Mouse (Mus musculus) stomach, embryonic 16.5 days (tissue): ENCODE measurements around the gene Xylb. TPM values are rescaled to one million over a fixed set of nuclear protein-coding genes. Genes with fewer than 3 reads are reported as not detected.
"Not testable (repeated sequence)": the region's sequence is repeated elsewhere in the genome, so short reads cannot be mapped to it uniquely, and the experiment has no call there.

Experiments used
- ATAC-seq: fragments of 200-750 bp; cut with Nextera tagmentation; 2 replicates; pipeline ENCODE4 v1.8.0; 2017; ENCODE audit warnings: moderate number of reproducible peaks, moderate TSS enrichment; ENCODE audit not compliant: insufficient read depth, low FRiP score
- H3K27ac ChIP-seq: fragments of 300-500 bp; sonication (generic); 2 replicates; pipeline ENCODE4 v1.5.1; 2014; ENCODE audit warnings: low read length
- H3K27me3 ChIP-seq: fragments of 300-500 bp; sonication (generic); 2 replicates; pipeline ENCODE4 v1.6.1; 2014; ENCODE audit warnings: low read length, control low read depth, mixed read lengths; ENCODE audit not compliant: control insufficient read depth, insufficient read depth
- H3K36me3 ChIP-seq: fragments of 300-500 bp; sonication (generic); 2 replicates; pipeline ENCODE4 v1.6.1; 2014; ENCODE audit warnings: low read length; ENCODE audit not compliant: control insufficient read depth, insufficient read depth
- H3K4me1 ChIP-seq: fragments of 300-500 bp; sonication (generic); 2 replicates; pipeline ENCODE4 v1.6.1; 2014; ENCODE audit warnings: low read length, control low read depth, mixed read lengths; ENCODE audit not compliant: control insufficient read depth, insufficient read depth
- H3K4me2 ChIP-seq: fragments of 300-500 bp; sonication (generic); 2 replicates; pipeline ENCODE4 v1.6.1; 2014; ENCODE audit warnings: low read depth, low read length, mixed read lengths
- H3K4me3 ChIP-seq: fragments of 300-500 bp; sonication (generic); replicated peaks from 2 replicates; pipeline ENCODE4 v1.5.1; 2014; ENCODE audit warnings: mild to moderate bottlenecking, low read length
- H3K9ac ChIP-seq: fragments of 300-500 bp; sonication (generic); 2 replicates; pipeline ENCODE4 v1.6.1; 2014; ENCODE audit warnings: low read length
- H3K9me3 ChIP-seq: fragments of 300-500 bp; sonication (generic); replicated peaks from 2 replicates; pipeline ENCODE4 v1.6.1; 2016; ENCODE audit warnings: low read length, control low read depth; ENCODE audit not compliant: control insufficient read depth
- WGBS: fragments of 180-500 bp; shearing (Covaris S2); extraction: QIAGEN DNeasy Blood & Tissue Kit; methylation state at CpG from one replicate; pipeline ENCODE4 v1.1.7; 2014; 5-methylcytosine and 5-hydroxymethylcytosine counted together
- polyA plus RNA-seq: library from polyadenylated mRNA; unstranded; fragments of >200 nt; fragmentation: Nextera tagmentation; extraction: Ambion mirVana; gene quantifications from 2 replicates; pipeline ENCODE4 v1.2.1, GENCODE M21; 2015

The Xylb gene
- polyA plus RNA-seq, 1 experiment from 2014 or later: 7.0 TPM

DNA sequence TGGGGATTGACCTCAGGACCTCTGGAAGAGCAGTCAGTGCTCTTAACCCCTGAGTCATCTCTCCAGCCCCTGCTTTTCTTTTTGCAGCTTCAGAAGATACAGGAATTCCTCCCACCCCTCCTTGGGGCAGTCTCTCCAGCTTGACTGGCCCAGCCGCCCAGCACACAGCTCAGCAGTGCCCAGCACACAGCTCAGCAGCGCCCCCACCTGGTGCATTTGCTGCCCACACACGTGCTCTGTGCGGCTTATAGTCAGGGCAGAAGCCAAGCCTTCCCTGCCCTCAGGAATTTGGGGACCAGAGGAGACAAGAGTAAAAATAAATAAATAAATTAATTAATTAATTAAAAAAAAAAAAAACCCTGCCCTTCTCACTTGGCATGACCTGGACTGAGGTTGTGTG, 5.1 kb upstream of the Xylb start:
- Histone ChIP-seq H3K27ac (no peak overlapping the region), H3K4me1 (no peaks in the 10 kb centered on the region; the same call in 1 of the 2 replicates), H3K9me3 (no peaks in the 10 kb centered on the region), H3K9ac (no peak overlapping the region), H3K4me3 (no peak overlapping the region), H3K27me3 (no peaks in the 10 kb centered on the region), H3K4me2 (no peak overlapping the region), H3K36me3 (peaks cover 13% of the 10 kb centered on the region; the same call in 1 of the 2 replicates)
- 27% methylated on average over 4 of the region's 4 CpGs for whole genome bisulfite sequencing
- ATAC-seq: peak; percentile 78; the same call in 1 of the 2 replicates

DNA sequence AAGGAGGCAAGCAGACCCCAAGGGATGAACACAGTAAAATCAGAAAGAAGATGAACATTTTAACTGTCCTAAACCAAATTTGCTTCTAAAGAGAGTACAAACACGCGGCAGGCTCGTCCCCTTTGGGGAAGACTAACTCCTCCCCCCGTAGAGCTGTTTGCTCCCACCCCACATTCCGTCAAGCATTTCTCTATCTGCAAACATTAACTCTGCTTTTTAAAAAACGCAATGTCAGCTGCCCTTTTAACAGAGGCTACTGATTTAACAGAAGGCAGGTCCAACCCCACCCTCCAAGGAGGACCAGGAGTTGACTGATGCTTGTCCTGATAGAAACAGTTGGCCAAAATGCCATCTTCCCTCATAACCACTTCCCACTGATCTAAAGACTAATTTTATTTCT, 3.3 kb upstream of the Xylb start:
- H3K4me2 ChIP-seq: no peak overlapping the region
- H3K36me3 ChIP-seq: peaks cover 4% of the 10 kb centered on the region; the same call in 1 of the 2 replicates
- H3K9ac ChIP-seq: no peak overlapping the region
- H3K4me1 ChIP-seq: peaks cover 8% of the 10 kb centered on the region; the same call in 1 of the 2 replicates
- H3K27me3 ChIP-seq: no peaks in the 10 kb centered on the region
- H3K27ac ChIP-seq: no peak overlapping the region
- H3K4me3 ChIP-seq: no peak overlapping the region
- 56% methylated on average over 6 of the region's 6 CpGs for WGBS
- ATAC-seq: no peak
- H3K9me3 ChIP-seq: no peaks in the 10 kb centered on the region

DNA sequence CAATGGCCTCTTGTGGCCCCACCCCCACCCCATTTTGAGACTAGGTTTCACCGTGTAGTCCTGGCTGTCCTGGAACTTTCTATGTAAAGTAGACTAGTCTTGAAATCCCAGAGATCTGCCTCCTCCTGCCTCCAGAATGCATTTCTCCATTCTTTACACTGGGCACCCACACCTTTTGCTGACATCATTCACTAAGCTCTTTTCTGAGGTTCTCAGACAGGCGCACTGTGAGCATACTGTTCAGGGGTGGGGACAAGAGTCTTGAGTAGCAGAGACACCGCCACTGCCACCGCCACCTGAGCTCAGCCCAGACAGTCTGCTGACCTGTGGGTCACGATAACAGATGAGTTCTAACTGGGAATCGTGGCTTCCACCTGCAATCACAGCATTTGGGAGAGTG, 1.2 kb upstream of the Xylb start:
- Histone ChIP-seq H3K36me3 (no peaks in the 10 kb centered on the region), H3K9me3 (no peaks in the 10 kb centered on the region), H3K4me2 (no peak overlapping the region), H3K9ac (no peak overlapping the region), H3K27me3 (no peaks in the 10 kb centered on the region), H3K27ac (no peak overlapping the region), H3K4me3 (no peak overlapping the region), H3K4me1 (peaks cover 8% of the 10 kb centered on the region; the same call in 1 of the 2 replicates)
- ATAC-seq: no peak
- 70% methylated on average over 6 of the region's 6 CpGs for WGBS

DNA sequence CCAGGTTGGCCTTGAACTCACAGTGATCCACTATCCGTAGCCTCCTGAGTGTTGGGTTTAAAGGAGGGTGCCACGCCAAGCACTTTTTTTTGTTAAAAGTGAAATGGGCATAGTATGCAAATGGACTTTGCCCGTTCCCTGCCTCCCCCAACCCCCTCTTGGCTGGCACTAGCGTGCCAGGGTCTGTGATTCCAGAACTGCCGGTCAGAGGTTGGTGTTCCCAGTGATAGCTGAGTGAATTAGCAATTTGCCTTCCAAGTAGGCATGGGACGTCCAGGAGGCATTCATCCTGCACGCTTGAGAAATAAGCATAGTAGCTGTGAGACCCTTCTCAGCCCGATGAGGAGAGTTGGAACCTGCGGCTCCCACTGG, 863 bp downstream of the Xylb start:
- WGBS: 36% methylated on average over 9 of the region's 9 CpGs
- Histone ChIP-seq H3K4me3 (peak overlapping the region; percentile 77), H3K27me3 (no peaks in the 10 kb centered on the region), H3K4me1 (peaks cover 8% of the 10 kb centered on the region; the same call in 1 of the 2 replicates), H3K9me3 (no peaks in the 10 kb centered on the region), H3K36me3 (no peaks in the 10 kb centered on the region), H3K4me2 (peak overlapping the region; percentile 95), H3K9ac (peak overlapping the region; percentile 81), H3K27ac (no peak overlapping the region)
- ATAC-seq: no peak

DNA sequence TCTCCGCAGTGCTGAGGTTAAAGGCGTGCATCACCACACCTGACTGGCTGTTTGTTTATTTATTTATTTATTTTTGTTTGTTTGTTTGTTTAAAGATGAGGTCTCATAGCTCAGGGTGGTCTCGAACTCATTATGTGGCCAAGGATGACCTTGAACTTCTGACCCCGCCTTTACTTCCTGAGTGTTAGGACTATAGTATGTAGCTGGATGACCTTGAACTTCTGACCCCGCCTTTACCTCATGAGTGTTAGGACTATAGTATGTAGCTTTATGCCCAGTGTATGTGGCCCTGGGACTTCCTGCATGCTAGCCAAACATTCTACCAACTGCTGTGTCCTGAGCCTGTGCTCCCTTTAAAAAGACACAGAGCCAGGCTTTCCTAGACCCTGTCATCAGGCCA, 4.2 kb downstream of the Xylb start:
- no peaks in the 10 kb centered on the region for H3K36me3 ChIP-seq
- H3K27me3 ChIP-seq: no peaks in the 10 kb centered on the region
- H3K9ac ChIP-seq: no peak overlapping the region
- no peak overlapping the region for H3K4me2 ChIP-seq
- ATAC-seq: no peak
- H3K27ac ChIP-seq: no peak overlapping the region
- no peaks in the 10 kb centered on the region for H3K9me3 ChIP-seq
- H3K4me3 ChIP-seq: no peak overlapping the region
- peaks cover 8% of the 10 kb centered on the region; the same call in 1 of the 2 replicates for H3K4me1 ChIP-seq
- 86% methylated on average over 5 of the region's 5 CpGs for WGBS

DNA sequence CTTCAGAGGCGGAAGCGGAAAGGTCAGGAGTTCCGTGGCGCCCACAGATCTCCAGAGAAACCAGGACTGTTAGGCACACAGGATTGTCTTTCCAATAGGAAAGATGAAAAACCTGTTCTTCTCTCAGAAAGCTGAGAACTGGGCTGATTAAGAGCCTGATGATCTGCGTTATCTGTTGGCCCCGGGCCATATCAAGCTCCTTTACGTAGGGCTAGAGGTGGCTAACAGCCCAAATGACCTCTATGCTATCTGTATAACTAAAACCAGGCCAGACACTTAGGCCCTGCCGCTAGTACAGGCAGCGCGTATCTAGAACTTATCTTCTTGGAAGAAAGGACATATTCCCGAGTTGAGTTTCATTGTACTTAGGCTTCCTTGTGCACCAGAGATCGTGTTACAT, 6.0 kb downstream of the Xylb start:
- WGBS: 77% methylated on average over 12 of the region's 12 CpGs
- Histone ChIP-seq H3K36me3 (no peaks in the 10 kb centered on the region), H3K27ac (no peak overlapping the region), H3K9me3 (no peaks in the 10 kb centered on the region), H3K4me3 (no peak overlapping the region), H3K9ac (no peak overlapping the region), H3K4me1 (0 out of 2 replicates have a peak, but pooled peaks cover 1% of the 10 kb centered on the region), H3K27me3 (no peaks in the 10 kb centered on the region), H3K4me2 (no peak overlapping the region)
- peak; percentile 58; the same call in 1 of the 2 replicates for ATAC-seq

DNA sequence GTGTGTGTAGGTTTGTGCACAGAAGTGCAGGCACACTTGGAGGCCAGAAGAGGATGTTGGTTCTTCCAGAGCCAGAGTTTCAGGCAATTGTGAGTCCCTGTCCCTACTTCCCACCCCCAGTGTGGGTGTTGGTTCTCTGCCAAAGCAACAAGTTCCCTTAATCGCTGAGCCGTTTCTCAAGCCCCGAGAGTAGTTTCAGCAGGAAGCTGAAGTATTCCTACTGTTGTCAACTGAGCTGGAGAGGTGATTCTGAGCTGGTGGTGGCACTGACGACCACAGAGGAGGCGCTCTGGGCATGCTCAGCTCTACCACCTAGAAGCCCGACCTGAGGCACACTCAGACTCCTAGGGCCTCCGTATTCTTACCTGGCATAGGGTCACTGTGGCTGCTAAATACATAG, 8.1 kb downstream of the Xylb start, which contains the start of gene Slc22a14:
Slc22a14 (minus strand) TSS at position 270 of the 400 bp plus-strand sequence.
- Histone ChIP-seq H3K9me3 (no peaks in the 10 kb centered on the region), H3K9ac (no peak within 1 kb of the TSS), H3K4me3 (no peak within 1 kb of the TSS), H3K4me1 (no peaks in the 10 kb centered on the region), H3K27ac (no peak within 1 kb of the TSS), H3K27me3 (no peaks in the 10 kb centered on the region), H3K4me2 (no peak within 1 kb of the TSS), H3K36me3 (no peaks in the 10 kb centered on the region)
- ATAC-seq: no peak
- WGBS: 75% methylated on average over 7 of the region's 7 CpGs

DNA sequence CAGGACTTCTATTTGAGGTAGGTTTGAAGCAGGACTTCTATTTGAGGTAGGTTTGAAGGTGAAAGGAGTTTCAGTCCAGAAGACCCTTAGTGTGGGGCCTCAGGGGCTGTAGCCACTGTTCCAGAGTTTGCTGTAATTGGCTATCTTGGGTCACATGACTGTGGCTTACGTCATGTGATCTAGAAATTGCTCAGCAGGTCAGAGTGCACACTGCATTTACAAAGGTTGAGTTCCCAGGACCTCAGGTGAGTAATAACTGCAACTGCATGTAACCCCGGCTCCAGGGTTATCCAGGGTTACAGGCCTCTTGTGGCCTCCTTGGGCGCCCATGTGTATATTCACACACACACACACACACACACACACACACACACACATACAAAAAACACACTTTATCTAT, 11.2 kb downstream of the Xylb start:
- Histone ChIP-seq H3K36me3 (no peaks in the 10 kb centered on the region), H3K27me3 (no peaks in the 10 kb centered on the region), H3K4me1 (no peaks in the 10 kb centered on the region), H3K27ac (no peak overlapping the region), H3K9me3 (no peaks in the 10 kb centered on the region), H3K4me2 (no peak overlapping the region), H3K4me3 (no peak overlapping the region), H3K9ac (no peak overlapping the region)
- WGBS: 87% methylated on average over 3 of the region's 3 CpGs
- ATAC-seq: no peak

DNA sequence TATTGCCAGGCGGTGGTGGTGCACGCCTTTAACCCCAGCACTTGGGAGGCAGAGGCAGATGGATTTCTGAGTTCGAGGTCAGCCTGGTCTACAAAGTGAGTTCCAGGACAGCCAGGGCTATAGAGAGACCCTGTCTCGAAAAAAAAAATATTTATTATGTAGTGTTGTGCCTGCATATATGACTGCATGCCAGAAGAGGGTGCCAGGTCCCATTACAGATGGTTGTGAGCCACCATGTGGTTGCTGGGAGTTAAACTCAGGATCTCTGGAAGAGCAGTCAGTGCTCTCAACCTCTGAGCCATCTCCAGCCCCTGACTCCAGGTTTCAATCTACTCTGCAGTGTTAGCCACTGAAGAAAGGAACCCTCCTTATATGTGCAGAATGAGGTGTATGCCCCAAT, 13.6 kb downstream of the Xylb start:
- not testable (repeated sequence) for H3K9ac ChIP-seq, H3K27ac ChIP-seq, H3K4me2 ChIP-seq, H3K27me3 ChIP-seq, H3K4me1 ChIP-seq, H3K36me3 ChIP-seq, H3K9me3 ChIP-seq, H3K4me3 ChIP-seq, ATAC-seq
- 83% methylated on average over 4 of the region's 4 CpGs for WGBS

DNA sequence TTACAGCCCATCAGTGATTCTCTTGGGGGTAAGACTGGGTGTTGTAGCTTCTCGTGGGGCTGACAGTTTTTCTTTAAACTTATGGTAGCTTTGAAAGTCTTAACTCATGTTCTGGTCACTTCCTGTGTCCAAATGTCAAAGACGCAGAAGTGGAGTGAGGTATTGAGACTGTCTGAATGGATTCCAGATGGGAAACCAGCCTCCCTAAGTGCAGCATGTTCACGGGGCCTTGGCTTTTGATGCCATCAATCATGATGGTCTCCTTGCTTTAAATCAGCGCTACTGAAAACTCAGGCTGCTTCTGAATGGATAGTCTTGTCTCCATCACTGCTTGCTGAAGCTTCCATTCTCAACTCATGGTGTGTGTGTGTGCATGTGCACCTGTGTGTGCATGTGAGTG, 14.1 kb downstream of the Xylb start:
- Histone ChIP-seq H3K4me2 (no peak overlapping the region), H3K9me3 (no peaks in the 10 kb centered on the region), H3K27ac (no peak overlapping the region), H3K9ac (no peak overlapping the region), H3K36me3 (no peaks in the 10 kb centered on the region), H3K4me1 (no peaks in the 10 kb centered on the region), H3K27me3 (no peaks in the 10 kb centered on the region), H3K4me3 (no peak overlapping the region)
- no peak for ATAC-seq
- WGBS: 60% methylated on average over 4 of the region's 4 CpGs
